Mouse (Mus musculus): Measurements from ENCODE around the gene Kif16b.

GRCm38 (mm10) chr2:142874562-142874961 is 26.8 kb downstream of the Kif16b start:
- TF ChIP-seq CTCF (IDR thresholded peaks at IDR 0.05; ENCODE audit: low read depth, low read length) (no peak), POLR2A (IDR thresholded peaks at IDR 0.05; ENCODE audit: extremely low read depth, insufficient read depth, low read length) (no peak)

Data from liver, adult 2 months (tissue).